Mouse (Mus musculus): ENCODE data around the gene Cyb561. TPM values are rescaled to one million over a fixed set of nuclear protein-coding genes. Genes with fewer than 3 reads are reported as not detected.

The Cyb561 gene
- 0.74 TPM in 1 of 2 replicates, not detected in the other for total RNA-seq (2017)

- no peak for ATAC-seq (ENCODE audit: extremely low read depth, insufficient number of reproducible peaks, low FRiP score, poor library complexity, severe bottlenecking)
Observed at GRCm38 (mm10) chr11:105952911-105953386, at the start of gene Cyb561. TSS of gene Cyb561 (minus strand) at chr11:105953336.

DNA sequence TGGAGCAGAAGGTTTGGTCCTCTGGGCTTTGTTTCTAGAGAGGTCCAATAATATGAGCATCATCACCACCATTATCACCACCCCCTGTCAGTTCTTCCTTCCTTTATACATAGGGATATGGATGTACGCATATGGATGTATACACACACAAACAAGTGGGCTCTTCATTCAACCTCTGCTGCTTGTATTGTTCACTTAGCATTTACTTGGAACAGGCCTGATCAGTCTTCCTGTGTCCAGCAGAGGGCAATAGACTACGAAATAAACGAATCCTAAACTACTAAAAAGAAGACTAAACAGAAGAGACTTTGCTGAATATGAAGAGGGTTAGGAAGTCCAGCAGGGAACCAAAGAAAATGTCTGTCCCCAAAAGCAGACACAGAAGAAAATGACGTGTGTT is 48.6 kb upstream of the Cyb561 start:
- ATAC-seq (ENCODE audit: extremely low read depth, insufficient number of reproducible peaks, low FRiP score, poor library complexity, severe bottlenecking): peak; percentile 45; the same call in 1 of the 2 replicates

- ATAC-seq (ENCODE audit: extremely low read depth, insufficient number of reproducible peaks, low FRiP score, poor library complexity, severe bottlenecking): no peak
Observed at GRCm38 (mm10) chr11:106000062-106000461, 46.9 kb upstream of the Cyb561 start.

DNA sequence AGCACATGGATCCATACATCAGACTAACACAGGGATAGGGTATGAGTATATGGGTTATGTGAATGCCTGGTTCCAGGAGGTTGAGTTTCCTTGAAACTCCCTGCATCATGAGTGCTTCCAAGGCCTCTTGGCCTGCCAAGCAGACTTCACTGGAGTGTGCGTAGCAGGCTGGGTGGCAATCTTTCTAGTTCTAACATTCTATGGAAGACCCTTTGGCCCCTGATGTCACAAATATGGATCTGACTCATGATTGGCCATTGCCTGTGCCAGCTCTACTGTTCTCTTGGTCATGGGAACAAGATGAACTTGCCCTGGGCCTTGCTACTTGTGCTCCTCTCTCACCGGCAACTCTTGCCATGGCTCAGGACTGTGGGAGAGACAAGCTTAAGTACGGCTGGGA is 41.2 kb upstream of the Cyb561 start, which contains the start of gene Ace3:
TSS of gene Ace3 (plus strand) at position 301 of the 400 bp plus-strand sequence.
- ATAC-seq (ENCODE audit: extremely low read depth, insufficient number of reproducible peaks, low FRiP score, poor library complexity, severe bottlenecking): no peak

DNA sequence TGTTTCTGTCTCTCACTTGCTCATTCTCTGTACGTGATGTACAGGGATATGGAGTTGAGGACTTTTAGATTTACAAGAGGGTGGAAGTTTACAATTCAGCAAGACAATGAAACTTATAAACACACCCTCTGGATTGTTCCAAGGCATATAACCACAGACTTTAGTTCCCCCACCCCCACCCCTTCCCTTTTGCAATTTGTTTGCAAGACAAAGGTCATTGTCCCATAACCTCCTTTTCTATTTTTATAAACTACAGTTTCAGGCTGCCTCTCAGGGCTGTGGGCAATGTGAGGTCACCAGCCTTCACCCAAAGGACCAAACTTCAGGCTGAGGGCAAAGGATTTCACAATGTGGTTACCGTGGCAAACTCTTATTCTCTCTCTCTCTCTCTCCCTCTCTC is 37.1 kb upstream of the Cyb561 start:
- ATAC-seq (ENCODE audit: extremely low read depth, insufficient number of reproducible peaks, low FRiP score, poor library complexity, severe bottlenecking): no peak

GRCm38 (mm10) chr11:105989446-105989845 is 36.3 kb upstream of the Cyb561 start:
- ATAC-seq (ENCODE audit: extremely low read depth, insufficient number of reproducible peaks, low FRiP score, poor library complexity, severe bottlenecking): no peak

- no peak for ATAC-seq (ENCODE audit: extremely low read depth, insufficient number of reproducible peaks, low FRiP score, poor library complexity, severe bottlenecking)
Observed at GRCm38 (mm10) chr11:105987446-105987845, 34.3 kb upstream of the Cyb561 start.

DNA sequence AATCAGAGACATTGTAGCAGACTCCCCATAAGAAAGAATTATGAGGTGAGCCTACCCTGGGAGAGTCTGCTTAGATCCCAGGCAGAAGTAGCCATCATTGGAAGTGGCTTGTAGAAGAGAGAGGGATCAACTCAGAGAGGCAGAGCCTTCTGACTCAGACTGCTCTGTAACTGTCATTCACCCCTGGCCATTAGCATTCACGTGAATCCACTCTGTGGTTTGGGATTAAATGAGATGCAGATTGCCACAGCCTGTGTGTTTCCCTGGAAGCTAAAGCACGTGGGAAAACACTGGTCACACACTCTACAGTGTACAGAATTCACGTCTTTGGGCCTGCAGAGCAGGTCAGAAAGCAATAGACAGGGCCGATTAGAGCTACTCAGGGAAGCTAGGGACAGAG is 31.3 kb upstream of the Cyb561 start:
- no peak for ATAC-seq (ENCODE audit: extremely low read depth, insufficient number of reproducible peaks, low FRiP score, poor library complexity, severe bottlenecking)

GRCm38 (mm10) chr11:105978634-105979033 is 25.5 kb upstream of the Cyb561 start:
- ATAC-seq (ENCODE audit: extremely low read depth, insufficient number of reproducible peaks, low FRiP score, poor library complexity, severe bottlenecking): no peak

DNA sequence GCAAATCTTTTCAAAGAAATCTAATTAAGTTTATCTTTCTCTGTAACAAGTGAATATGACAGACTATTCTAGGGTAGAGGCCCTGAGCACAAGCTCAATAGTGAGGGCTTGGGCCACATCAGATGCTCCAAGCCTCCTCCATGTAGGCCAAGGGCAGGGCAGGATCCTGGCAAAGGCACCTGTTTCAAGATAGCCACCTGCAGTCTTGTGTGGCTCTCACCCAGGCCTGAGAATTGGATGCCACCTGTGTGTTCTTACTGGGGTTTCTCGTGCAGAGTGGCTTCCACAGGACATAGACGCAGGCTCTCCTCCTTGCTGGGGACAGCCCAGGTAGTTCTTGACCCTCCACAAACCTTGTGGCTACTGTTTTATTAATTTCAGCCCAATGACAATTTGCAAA is 25.1 kb upstream of the Cyb561 start:
- no peak for ATAC-seq (ENCODE audit: extremely low read depth, insufficient number of reproducible peaks, low FRiP score, poor library complexity, severe bottlenecking)

DNA sequence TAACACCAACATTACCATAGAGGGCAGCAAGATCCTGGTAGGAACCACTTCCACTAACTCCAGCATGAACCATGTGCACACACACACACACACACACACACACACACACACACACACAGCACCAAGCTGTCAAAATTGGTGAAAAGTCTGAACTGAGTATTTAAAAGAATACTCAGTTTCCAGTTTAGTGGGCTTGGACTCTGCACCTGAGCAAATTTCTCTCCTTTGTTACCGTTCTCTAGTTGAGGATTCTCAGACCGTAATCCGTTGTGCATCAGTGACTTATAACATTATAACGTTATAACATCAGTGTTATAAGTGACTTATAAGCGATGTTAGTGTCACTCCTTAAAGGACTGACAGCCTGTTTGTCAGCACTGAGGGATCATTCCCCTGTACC is 22.5 kb upstream of the Cyb561 start:
- ATAC-seq (ENCODE audit: extremely low read depth, insufficient number of reproducible peaks, low FRiP score, poor library complexity, severe bottlenecking): no peak

DNA sequence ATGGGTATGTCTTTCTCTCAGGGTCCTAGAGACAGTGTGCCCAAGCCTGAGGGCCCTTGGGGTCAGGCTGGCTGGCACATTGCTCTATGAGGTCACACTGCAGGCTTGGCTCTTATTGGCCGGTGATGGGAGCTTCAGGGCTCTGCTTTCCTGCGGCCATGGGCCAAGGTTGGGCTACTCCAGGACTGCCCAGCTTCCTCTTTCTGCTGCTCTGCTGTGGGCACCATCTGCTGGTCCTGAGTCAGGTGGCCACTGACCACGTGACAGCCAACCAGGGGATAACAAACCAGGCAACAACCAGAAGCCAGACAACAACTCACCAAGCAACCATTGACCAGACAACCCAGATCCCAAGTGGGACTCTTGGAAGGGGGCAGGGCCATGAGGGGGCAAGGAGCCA is 21.9 kb upstream of the Cyb561 start:
- ATAC-seq (ENCODE audit: extremely low read depth, insufficient number of reproducible peaks, low FRiP score, poor library complexity, severe bottlenecking): no peak

DNA sequence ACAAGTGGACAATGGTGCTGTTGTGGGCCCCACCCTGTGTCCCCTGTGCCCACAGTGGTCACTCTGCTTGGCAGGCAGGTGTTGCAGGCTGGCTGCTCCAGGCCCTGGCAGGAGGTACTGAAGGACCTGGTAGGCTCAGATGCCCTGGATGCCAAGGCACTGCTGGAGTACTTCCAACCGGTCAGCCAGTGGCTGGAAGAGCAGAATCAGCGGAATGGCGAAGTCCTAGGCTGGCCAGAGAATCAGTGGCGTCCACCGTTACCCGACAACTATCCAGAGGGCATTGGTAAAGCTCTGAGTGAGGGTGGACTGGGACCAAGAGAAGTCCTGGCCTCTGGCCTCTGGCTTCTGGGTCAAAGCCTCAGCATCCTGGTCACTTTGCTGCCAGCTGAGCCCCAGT is 21.5 kb upstream of the Cyb561 start:
- no peak for ATAC-seq (ENCODE audit: extremely low read depth, insufficient number of reproducible peaks, low FRiP score, poor library complexity, severe bottlenecking)

GRCm38 (mm10) chr11:105969516-105969915 is 16.4 kb upstream of the Cyb561 start:
- no peak for ATAC-seq (ENCODE audit: extremely low read depth, insufficient number of reproducible peaks, low FRiP score, poor library complexity, severe bottlenecking)

DNA sequence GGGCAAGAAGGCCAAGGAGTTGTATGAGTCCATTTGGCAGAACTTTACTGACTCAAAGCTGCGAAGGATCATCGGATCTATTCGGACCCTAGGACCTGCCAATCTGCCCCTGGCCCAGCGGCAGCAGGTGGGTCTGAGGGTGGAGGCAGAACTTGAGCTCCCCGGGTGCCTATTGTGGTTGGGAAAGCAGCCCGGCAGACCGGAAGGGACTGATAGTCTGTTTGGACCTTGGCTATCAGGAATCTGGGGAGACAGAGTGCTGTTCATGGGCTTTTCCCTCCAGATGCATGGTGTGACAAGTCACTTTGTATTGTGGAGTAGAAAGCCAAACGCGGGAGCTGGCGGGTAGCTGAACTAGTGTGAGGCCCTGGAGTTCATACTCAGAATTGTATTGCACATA is 15.8 kb upstream of the Cyb561 start:
- no peak for ATAC-seq (ENCODE audit: extremely low read depth, insufficient number of reproducible peaks, low FRiP score, poor library complexity, severe bottlenecking)

- no peak for ATAC-seq (ENCODE audit: extremely low read depth, insufficient number of reproducible peaks, low FRiP score, poor library complexity, severe bottlenecking)
Observed at GRCm38 (mm10) chr11:105967741-105968574, 14.8 kb upstream of the Cyb561 start, which contains the start of gene Ace. TSS of gene Ace (plus strand) at chr11:105967945.

GRCm38 (mm10) chr11:105966288-105966687 is 13.2 kb upstream of the Cyb561 start:
- ATAC-seq (ENCODE audit: extremely low read depth, insufficient number of reproducible peaks, low FRiP score, poor library complexity, severe bottlenecking): no peak

DNA sequence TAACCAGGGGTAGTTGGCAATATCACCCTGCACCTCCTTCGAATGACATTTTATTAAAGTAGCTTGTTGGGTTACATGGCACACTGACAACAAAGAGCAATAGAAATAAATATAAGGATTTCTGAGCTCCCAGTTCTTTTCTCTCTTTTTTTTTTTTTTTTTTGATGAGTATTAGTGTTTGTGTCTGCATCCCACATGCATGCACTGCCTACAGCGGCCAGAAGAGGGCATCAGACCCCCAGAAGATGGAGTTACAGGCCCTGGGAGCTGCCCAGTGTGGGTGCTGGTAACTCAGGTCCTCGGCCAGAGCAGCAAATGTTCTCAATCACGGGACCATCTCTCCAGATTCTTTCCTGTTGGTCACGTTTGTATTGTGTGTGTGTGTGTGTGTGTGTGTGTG is 11.6 kb upstream of the Cyb561 start:
- ATAC-seq (ENCODE audit: extremely low read depth, insufficient number of reproducible peaks, low FRiP score, poor library complexity, severe bottlenecking): no peak

DNA sequence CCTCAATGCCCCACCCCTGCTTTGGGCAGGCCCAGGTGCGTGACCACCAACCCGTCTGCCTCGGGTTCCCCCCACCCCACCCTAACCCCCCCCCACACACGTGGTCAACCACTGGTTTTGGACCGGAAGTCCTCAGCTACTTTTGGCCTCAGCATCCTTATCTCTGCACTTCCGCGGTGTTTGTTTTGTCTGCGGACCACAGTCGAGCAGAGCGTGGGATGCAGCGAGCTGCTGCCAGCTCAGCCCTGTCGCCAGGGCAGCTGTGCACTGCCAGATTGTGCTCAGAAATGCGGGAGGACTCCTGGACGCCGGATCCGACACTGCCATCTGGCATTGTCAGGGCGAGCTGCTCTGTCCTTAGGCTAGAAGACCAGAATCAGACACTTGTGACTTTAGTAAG is 6.2 kb upstream of the Cyb561 start:
- ATAC-seq (ENCODE audit: extremely low read depth, insufficient number of reproducible peaks, low FRiP score, poor library complexity, severe bottlenecking): no peak

- ATAC-seq (ENCODE audit: extremely low read depth, insufficient number of reproducible peaks, low FRiP score, poor library complexity, severe bottlenecking): no peak
Observed at GRCm38 (mm10) chr11:105958566-105958965, 5.4 kb upstream of the Cyb561 start.

DNA sequence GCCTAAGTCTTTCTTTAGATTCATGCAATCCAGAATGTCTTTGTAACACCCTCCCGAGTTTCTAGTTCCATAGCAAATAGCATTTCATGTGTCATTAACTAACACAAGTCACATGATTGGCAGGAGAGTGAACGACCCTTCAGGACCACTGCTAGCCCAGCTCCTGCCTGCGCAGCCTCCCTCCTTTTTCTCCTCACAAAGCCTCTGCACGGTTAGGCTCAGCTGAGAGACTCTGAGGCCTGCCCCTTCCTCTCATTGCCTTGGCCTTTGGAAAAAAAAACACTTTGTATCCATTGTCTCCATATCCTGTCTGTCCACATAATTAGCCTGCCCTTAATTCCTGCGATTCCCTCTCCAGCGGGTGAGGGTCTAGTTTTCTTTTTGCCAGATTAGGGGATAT is 4.4 kb upstream of the Cyb561 start:
- ATAC-seq (ENCODE audit: extremely low read depth, insufficient number of reproducible peaks, low FRiP score, poor library complexity, severe bottlenecking): no peak
